Comparison of ENCODE assay signal across 8 mouse cellular contexts in the genomic region with DNA sequence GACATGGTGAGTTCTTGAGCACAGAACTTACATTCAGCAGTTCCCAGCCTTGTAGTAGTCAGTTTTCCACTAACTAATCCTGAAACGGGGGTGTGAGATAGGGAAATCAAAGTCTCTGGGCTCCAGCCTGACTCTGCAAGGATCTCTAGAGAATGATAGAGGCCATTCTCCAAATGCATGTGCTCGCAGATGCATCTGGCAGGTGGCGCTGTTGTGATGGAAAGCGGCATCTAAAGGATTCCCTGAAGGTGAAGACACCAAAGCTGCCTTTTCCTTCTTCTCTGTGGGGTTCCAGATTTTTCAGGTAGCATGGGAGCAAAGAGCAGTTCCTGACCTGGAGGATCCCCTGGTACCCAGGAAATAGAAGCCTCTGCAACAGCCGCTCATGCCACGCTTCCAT. TPM values are rescaled to one million over a fixed set of nuclear protein-coding genes. Genes with fewer than 3 reads are reported as not detected.
DNase-seq lines count a peak whose midpoint lies in the region; ATAC-seq lines count a peak whose summit lies in the region.
"Had no signal": no experiment of that assay in that cellular context is flagged by ENCODE, and none has a peak within 500 bp of the region (broad histone marks: within the 10 kb centered on the region; RNA-seq: fewer than 3 reads in every experiment).

No protein-coding gene starts in this region.

- H3K27me3 ChIP-seq in heart, embryonic 14.5 days (ENCODE audit: control insufficient read depth, insufficient read depth, low read length), result no peaks in the 10 kb centered on the region

- H3K4me3 ChIP-seq in heart, embryonic 14.5 days (ENCODE audit: control insufficient read depth in 1 of 2, insufficient read depth in 1 of 2, low read depth in 1 of 2, low read length in 2 of 2), result no peak overlapping the region

- H3K9me3 ChIP-seq in heart, embryonic 14.5 days (ENCODE audit: control insufficient read depth, low read length), result no peaks in the 10 kb centered on the region

- H3K9ac ChIP-seq in heart, embryonic 14.5 days (ENCODE audit: low read length), result no peak overlapping the region

- H3K36me3 ChIP-seq in heart, embryonic 14.5 days (ENCODE audit: control insufficient read depth, insufficient read depth, low read length), result peaks cover 26% of the 10 kb centered on the region

- no peaks in the 10 kb centered on the region for H3K4me1 ChIP-seq in heart, embryonic 14.5 days (ENCODE audit: control insufficient read depth in 2 of 2, insufficient read depth in 2 of 2, low read length in 2 of 2)

- no peak overlapping the region for H3K4me2 ChIP-seq in heart, embryonic 14.5 days (ENCODE audit: low read length)

- DNase-seq in NIH3T3 (ENCODE audit: low read depth), result peak; percentile 81
- peak; percentile 59 for DNase-seq in layer of hippocampus, adult 9-10 months (ENCODE audit: low spot score)
- DNase-seq in lung, postnatal 4 days, result peak; percentile 58 to 72
- DNase-seq in right cerebral cortex, postnatal 25 days, result peak; percentile 71

- peak; percentile 43 for ATAC-seq in CD4-positive, CD25-positive, alpha-beta regulatory T cell, adult 4 months
- peak; percentile 45; the same call in 1 of the 2 replicates for ATAC-seq in common myeloid progenitor, adult 5-6 weeks (replicated peaks; ENCODE audit: low read depth, poor library complexity, severe bottlenecking)
- ATAC-seq in heart, embryonic 14.5 days (ENCODE audit: insufficient number of reproducible peaks, insufficient read depth, low FRiP score, low read depth), result peak; percentile 27; the same call in 1 of the 2 replicates

- WGBS in heart, embryonic 14.5 days, result 7% methylated on average over 6 of the region's 6 CpGs

- no peak overlapping the region for H3K27ac ChIP-seq in heart, embryonic 14.5 days (replicated peaks in 1 of 2; ENCODE audit: control insufficient read depth in 1 of 2, insufficient read depth in 1 of 2, low read depth in 2 of 2, low read length in 2 of 2)

RNA-seq across cellular contexts. Expression of a gene that starts 23.0 kb away (rescaled TPM):
- not detected for polyA plus RNA-seq in CD4-positive, CD25-positive, alpha-beta regulatory T cell, adult 4 months (2017; shearing (Covaris generic))
- total RNA-seq in common myeloid progenitor, adult 5-6 weeks (2017), result not detected in 2 replicates
- not detected in 2 replicates for polyA plus RNA-seq in heart, embryonic 14.5 days (2014; fragmentation: Nextera tagmentation; extraction: Ambion mirVana)
- polyA plus RNA-seq: heart, embryonic 16.5 days had no signal

RNA-seq across cellular contexts. Expression of a gene that starts 33.3 kb away (rescaled TPM):
- polyA plus RNA-seq in CD4-positive, CD25-positive, alpha-beta regulatory T cell, adult 4 months (2017; shearing (Covaris generic)), result 10 to 100 TPM; 11.7 to 15.9 TPM
- total RNA-seq in common myeloid progenitor, adult 5-6 weeks (2017), result 3.1 and 3.4 TPM in 2 replicates
- 11.1 and 12.4 TPM in 2 replicates for polyA plus RNA-seq in heart, embryonic 14.5 days (2014; fragmentation: Nextera tagmentation; extraction: Ambion mirVana)

RNA-seq across cellular contexts. Expression of a gene that starts 34.8 kb away (rescaled TPM):
- not detected for polyA plus RNA-seq in CD4-positive, CD25-positive, alpha-beta regulatory T cell, adult 4 months (2017; shearing (Covaris generic))
- total RNA-seq in common myeloid progenitor, adult 5-6 weeks (2017), result 0.41 TPM in 1 of 2 replicates, not detected in the other
- polyA plus RNA-seq in heart, embryonic 14.5 days (2014; fragmentation: Nextera tagmentation; extraction: Ambion mirVana), result 24.1 and 28.3 TPM in 2 replicates

RNA-seq across cellular contexts. Expression of a gene that starts 59.4 kb away (rescaled TPM):
- polyA plus RNA-seq in CD4-positive, CD25-positive, alpha-beta regulatory T cell, adult 4 months (2017; shearing (Covaris generic)), result not detected
- not detected in 2 replicates for total RNA-seq in common myeloid progenitor, adult 5-6 weeks (2017)
- 0.38 TPM in 1 of 2 replicates, not detected in the other for polyA plus RNA-seq in heart, embryonic 14.5 days (2014; fragmentation: Nextera tagmentation; extraction: Ambion mirVana)

Comparison
In these comparisons a context has a peak if more than half of its experiments do, and no peak if none do; other contexts are left out.
1. RNA of a gene that starts 34.8 kb away (polyA plus RNA-seq): 24.1 to 28.3 TPM in heart, embryonic 14.5 days; not detected in CD4-positive, CD25-positive, alpha-beta regulatory T cell, adult 4 months; every median in the first group is over 10 times any median in the second.
2. Peak in every context shown above with its lines, with median percentiles within 50 percentile points of each other: ATAC-seq and DNase-seq.